In genomic region chr7:45017242-45018061, GRCm38 (mm10) we compare ENCODE assay signal across 8 mouse cellular contexts. TPM values are rescaled to one million over a fixed set of nuclear protein-coding genes. Genes with fewer than 3 reads are reported as not detected.
DNase-seq lines count a peak whose midpoint lies in the region; ATAC-seq and TF ChIP-seq lines count a peak whose summit lies in the region.

TSS of gene Rras (plus strand) at chr7:45017961.

- peak; percentile 97 for DNase-seq in brain, embryonic 14.5 days (ENCODE audit: low read depth)
- DNase-seq in kidney, postnatal 0 days (ENCODE audit: low spot score), result peak; percentile 100
- DNase-seq in liver, embryonic 11.5 days (ENCODE audit: low spot score), result peak; percentile 86
- peak; percentile 97 for DNase-seq in naive thymus-derived CD4-positive, alpha-beta T cell, adult 2 months (ENCODE audit: low read depth)

- no peak for TF ChIP-seq CTCF in C2C12 (IDR thresholded peaks at IDR 0.05; ENCODE audit: control insufficient read depth, insufficient read depth, insufficient read length)
- TF ChIP-seq CTCF in brain, embryonic 14.5 days (IDR thresholded peaks at IDR 0.05; ENCODE audit: borderline replicate concordance, extremely low read depth, insufficient read depth, insufficient read length), result no peak
- TF ChIP-seq CTCF in kidney, postnatal 0 days (IDR thresholded peaks at IDR 0.05; ENCODE audit: low read depth), result peak; percentile 45

- H3K9me3 ChIP-seq in heart, embryonic 12.5 days (replicated peaks), result no peaks in the 10 kb centered on the region
- H3K9me3 ChIP-seq in kidney, postnatal 0 days (replicated peaks; ENCODE audit: low read length), result no peaks in the 10 kb centered on the region
- H3K9me3 ChIP-seq in liver, embryonic 11.5 days (ENCODE audit: control insufficient read depth, low read length), result no peaks in the 10 kb centered on the region
- H3K9me3 ChIP-seq in stomach, embryonic 14.5 days (ENCODE audit: control insufficient read depth, low read depth, low read length), result no peaks in the 10 kb centered on the region

- peak within 1 kb of the TSS; percentile 100 for H3K27ac ChIP-seq in heart, embryonic 12.5 days (ENCODE audit: poor library complexity, severe bottlenecking)
- peak within 1 kb of the TSS; percentile 96 for H3K27ac ChIP-seq in kidney, postnatal 0 days
- H3K27ac ChIP-seq in liver, embryonic 11.5 days (ENCODE audit: low read depth, low read length), result peak within 1 kb of the TSS; percentile 96
- peak within 1 kb of the TSS; percentile 99 for H3K27ac ChIP-seq in stomach, embryonic 14.5 days (ENCODE audit: low read length)

- peak within 1 kb of the TSS; percentile 67 for H3ac ChIP-seq in C2C12 (ENCODE audit: control insufficient read depth, insufficient read length, low read depth)

- no peak for TF ChIP-seq POLR2A in brain, embryonic 14.5 days (IDR thresholded peaks at IDR 0.05; ENCODE audit: borderline replicate concordance, extremely low read depth, insufficient read depth, insufficient read length, poor library complexity, severe bottlenecking)

- H3K27me3 ChIP-seq in C2C12 (ENCODE audit: control insufficient read depth, insufficient read depth, insufficient read length), result no peaks in the 10 kb centered on the region
- no peaks in the 10 kb centered on the region for H3K27me3 ChIP-seq in heart, embryonic 12.5 days (replicated peaks)
- H3K27me3 ChIP-seq in kidney, postnatal 0 days (ENCODE audit: insufficient read depth, low read length), result no peaks in the 10 kb centered on the region
- 0 out of 2 replicates have a peak, but pooled peaks cover 6% of the 10 kb centered on the region for H3K27me3 ChIP-seq in liver, embryonic 11.5 days (replicated peaks; ENCODE audit: control insufficient read depth, insufficient read depth, low read length)
- H3K27me3 ChIP-seq in stomach, embryonic 14.5 days (ENCODE audit: control insufficient read depth, insufficient read depth, low read length), result no peaks in the 10 kb centered on the region

- peak within 1 kb of the TSS; percentile 39 for H3K4me3 ChIP-seq in C2C12 (ENCODE audit: insufficient read depth, poor library complexity, severe bottlenecking)
- peak within 1 kb of the TSS; percentile 89 for H3K4me3 ChIP-seq in heart, embryonic 12.5 days
- H3K4me3 ChIP-seq in kidney, postnatal 0 days (replicated peaks; ENCODE audit: low read depth, low read length), result peak within 1 kb of the TSS; percentile 98
- peak within 1 kb of the TSS; percentile 92 for H3K4me3 ChIP-seq in liver, embryonic 11.5 days (ENCODE audit: low read depth, low read length)
- peak within 1 kb of the TSS; percentile 97 for H3K4me3 ChIP-seq in stomach, embryonic 14.5 days (ENCODE audit: low read depth, low read length)

- peak within 1 kb of the TSS; percentile 77 for H3K9ac ChIP-seq in heart, embryonic 12.5 days
- H3K9ac ChIP-seq in kidney, postnatal 0 days (ENCODE audit: low read depth, low read length), result peak within 1 kb of the TSS; percentile 81
- H3K9ac ChIP-seq in liver, embryonic 11.5 days (ENCODE audit: low read depth, low read length), result peak within 1 kb of the TSS; percentile 69
- peak within 1 kb of the TSS; percentile 59 for H3K9ac ChIP-seq in stomach, embryonic 14.5 days (replicated peaks; ENCODE audit: low read depth, low read length)

- H3K79me2 ChIP-seq in C2C12 (ENCODE audit: control insufficient read depth, insufficient read depth), result peaks cover 39% of the 10 kb centered on the region

- peaks cover 9% of the 10 kb centered on the region for H3K36me3 ChIP-seq in C2C12 (ENCODE audit: control insufficient read depth, insufficient read depth)
- H3K36me3 ChIP-seq in heart, embryonic 12.5 days, result peaks cover 27% of the 10 kb centered on the region
- 0 out of 2 replicates have a peak, but pooled peaks cover 9% of the 10 kb centered on the region for H3K36me3 ChIP-seq in kidney, postnatal 0 days (ENCODE audit: insufficient read depth, low read length)
- peaks cover 5% of the 10 kb centered on the region for H3K36me3 ChIP-seq in liver, embryonic 11.5 days (ENCODE audit: control insufficient read depth, insufficient read depth, low read length)
- H3K36me3 ChIP-seq in stomach, embryonic 14.5 days (ENCODE audit: control insufficient read depth, insufficient read depth, low read length), result peaks cover 14% of the 10 kb centered on the region

- H3K79me3 ChIP-seq in C2C12 (ENCODE audit: low read depth), result peaks cover 26% of the 10 kb centered on the region

- peak within 1 kb of the TSS; percentile 80 for H3K4me2 ChIP-seq in heart, embryonic 12.5 days
- peak within 1 kb of the TSS; percentile 76 for H3K4me2 ChIP-seq in kidney, postnatal 0 days (ENCODE audit: low read length)
- peak within 1 kb of the TSS; percentile 86 for H3K4me2 ChIP-seq in liver, embryonic 11.5 days
- peak within 1 kb of the TSS; percentile 66 for H3K4me2 ChIP-seq in stomach, embryonic 14.5 days (replicated peaks; ENCODE audit: low read depth, low read length)

- under 1% methylated on average over 36 of the region's 36 CpGs for WGBS in heart, embryonic 12.5 days
- under 1% methylated on average over 36 of the region's 36 CpGs for WGBS in kidney, postnatal 0 days
- WGBS in liver, embryonic 11.5 days, result under 1% methylated on average over 36 of the region's 36 CpGs
- under 1% methylated on average over 36 of the region's 36 CpGs for WGBS in stomach, embryonic 14.5 days

- peak; percentile 75 for ATAC-seq in erythroid progenitor cell, adult 5-6 weeks (replicated peaks; ENCODE audit: low FRiP score, poor library complexity, severe bottlenecking)
- ATAC-seq in heart, embryonic 12.5 days (ENCODE audit: insufficient number of reproducible peaks, low FRiP score), result peak; percentile 89
- ATAC-seq in kidney, postnatal 0 days (replicated peaks; ENCODE audit: low FRiP score, low read depth), result peak; percentile 90
- ATAC-seq in liver, embryonic 11.5 days (replicated peaks; ENCODE audit: low FRiP score), result peak; percentile 88
- ATAC-seq in stomach, embryonic 14.5 days (ENCODE audit: insufficient number of reproducible peaks, insufficient read depth, low FRiP score, low read depth), result peak; percentile 91

- peaks cover 37% of the 10 kb centered on the region for H3K4me1 ChIP-seq in heart, embryonic 12.5 days (replicated peaks)
- H3K4me1 ChIP-seq in kidney, postnatal 0 days (replicated peaks; ENCODE audit: insufficient read depth, low read length), result peaks cover 11% of the 10 kb centered on the region; the same call in 1 of the 2 replicates
- peaks cover 26% of the 10 kb centered on the region for H3K4me1 ChIP-seq in liver, embryonic 11.5 days (replicated peaks; ENCODE audit: control insufficient read depth, insufficient read depth, low read length)
- H3K4me1 ChIP-seq in stomach, embryonic 14.5 days (ENCODE audit: control insufficient read depth, insufficient read depth, low read length), result peaks cover 15% of the 10 kb centered on the region; the same call in 1 of the 2 replicates

TF ChIP-seq in C2C12, 6 proteins besides CTCF, POLR2A, EP300 and RAD21:
- TF ChIP-seq MAX (IDR thresholded peaks at IDR 0.05), result peak; percentile 33
- no peak for TF ChIP-seq MYOD1 (IDR thresholded peaks at IDR 0.05; ENCODE audit: control insufficient read depth, insufficient read length, low read depth)

RNA-seq across cellular contexts. Expression of gene Rras, which starts in this region (rescaled TPM):
- polyA plus RNA-seq in C2C12 (2012; fragmentation: generic; extraction: Trizol), result 56.8 TPM
- polyA plus RNA-seq in brain, embryonic 14.5 days (2012; rRNA removed), result 18.2 and 20.7 TPM in 2 replicates
- total RNA-seq in erythroid progenitor cell, adult 5-6 weeks (2015; ENCODE audit: low replicate concordance), result 15.9 and 24.1 TPM in 2 replicates
- total RNA-seq in erythroid progenitor cell, adult 5-6 weeks (2017; ENCODE audit: low replicate concordance), result 0.90 TPM in 1 of 2 replicates, not detected in the other
- 79.3 and 79.4 TPM in 2 replicates for polyA plus RNA-seq in heart, embryonic 12.5 days (2016; fragmentation: Nextera tagmentation; extraction: Ambion mirVana)
- 47.6 and 53.0 TPM in 2 replicates for polyA plus RNA-seq in kidney, postnatal 0 days (2015; fragmentation: Nextera tagmentation; extraction: Ambion mirVana)
- polyA plus RNA-seq in liver, embryonic 11.5 days (2014; fragmentation: Nextera tagmentation; extraction: Ambion mirVana), result 19.3 and 21.6 TPM in 2 replicates
- 71.0 and 75.0 TPM in 2 replicates for polyA plus RNA-seq in stomach, embryonic 14.5 days (2014; fragmentation: Nextera tagmentation; extraction: Ambion mirVana)

Comparison
In these comparisons a context has a peak if more than half of its experiments do, and no peak if none do; other contexts are left out.
1. Peak in every context shown above with its lines: DNase-seq, ATAC-seq, H3K4me3 ChIP-seq and H3K27ac ChIP-seq.
2. H3K4me3 ChIP-seq: peak in every context shown above with its lines; median percentile 98 in kidney, postnatal 0 days; 97 in stomach, embryonic 14.5 days; 92 in liver, embryonic 11.5 days; 89 in heart, embryonic 12.5 days; 39 in C2C12.